Mouse (Mus musculus): ENCODE measurements at regions not wholly inside any gene's neighbourhood (a gene's known extent, or its start where the extent isn't known, plus 50 kb on each side); places are given as distances from the start of the nearest gene placed in this dataset.

DNA sequence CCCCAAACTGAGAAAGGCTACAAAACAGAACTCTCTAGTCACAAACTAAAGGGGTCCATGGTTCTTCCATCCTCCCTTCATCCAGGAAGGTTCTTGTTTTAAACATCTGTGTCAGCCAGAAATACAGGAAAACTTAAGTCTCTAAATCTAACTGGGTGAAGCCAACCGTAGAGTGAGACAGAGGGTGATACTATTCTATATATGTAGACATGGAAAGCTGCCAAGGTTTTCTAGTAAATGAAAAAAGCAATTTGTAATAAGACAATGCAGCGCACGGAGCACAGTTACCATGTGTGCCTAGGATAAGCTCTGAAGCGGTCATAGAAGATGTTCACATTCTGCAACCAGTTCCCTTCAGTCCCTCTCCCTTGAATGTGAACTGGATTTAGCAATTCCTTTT, 55.4 kb downstream of the Ppp1r3c start:
- no peaks in the 10 kb centered on the region for H3K36me3 ChIP-seq
- WGBS, result 84% methylated on average over 4 of the region's 4 CpGs
- H3K9me3 ChIP-seq, result no peaks in the 10 kb centered on the region
- peaks cover 23% of the 10 kb centered on the region for H3K4me1 ChIP-seq
- ATAC-seq (ENCODE audit: low FRiP score, low read depth), result no peak
- no peak overlapping the region for H3K4me2 ChIP-seq (replicated peaks)
- no peak overlapping the region for H3K9ac ChIP-seq
- no peaks in the 10 kb centered on the region for H3K27me3 ChIP-seq (replicated peaks)
- H3K4me3 ChIP-seq, result no peak overlapping the region
- H3K27ac ChIP-seq, result no peak overlapping the region

GRCm38 (mm10) chr19:36680322-36680721, 56.1 kb downstream of the Ppp1r3c start:
- Histone ChIP-seq H3K4me1 (peaks cover 23% of the 10 kb centered on the region), H3K4me3 (no peak overlapping the region), H3K9ac (no peak overlapping the region), H3K4me2 (replicated peaks) (no peak overlapping the region), H3K27ac (no peak overlapping the region), H3K27me3 (replicated peaks) (no peaks in the 10 kb centered on the region), H3K9me3 (no peaks in the 10 kb centered on the region), H3K36me3 (no peaks in the 10 kb centered on the region)
- WGBS, result 77% methylated on average over 2 of the region's 2 CpGs
- no peak for ATAC-seq (ENCODE audit: low FRiP score, low read depth)

- H3K4me1 ChIP-seq, result peaks cover 23% of the 10 kb centered on the region
- H3K27ac ChIP-seq, result no peak overlapping the region
- no peak overlapping the region for H3K4me3 ChIP-seq
- no peak overlapping the region for H3K9ac ChIP-seq
- no peak overlapping the region for H3K4me2 ChIP-seq (replicated peaks)
- peak; percentile 37; the same call in 1 of the 2 replicates for ATAC-seq (ENCODE audit: low FRiP score, low read depth)
- no peaks in the 10 kb centered on the region for H3K9me3 ChIP-seq
- 16% methylated on average over 4 of the region's 4 CpGs for WGBS
- H3K27me3 ChIP-seq (replicated peaks), result no peaks in the 10 kb centered on the region
- H3K36me3 ChIP-seq, result no peaks in the 10 kb centered on the region
These were observed 57.2 kb downstream of the Ppp1r3c start for GRCm38 (mm10) chr19:36679028-36679820.

GRCm38 (mm10) chr19:36678382-36679027, 57.9 kb downstream of the Ppp1r3c start:
- no peak overlapping the region for H3K4me3 ChIP-seq
- peaks cover 23% of the 10 kb centered on the region for H3K4me1 ChIP-seq
- no peaks in the 10 kb centered on the region for H3K9me3 ChIP-seq
- no peaks in the 10 kb centered on the region for H3K36me3 ChIP-seq
- no peak overlapping the region for H3K9ac ChIP-seq
- no peak overlapping the region for H3K4me2 ChIP-seq (replicated peaks)
- peak; percentile 31; the same call in 1 of the 2 replicates for ATAC-seq (ENCODE audit: low FRiP score, low read depth)
- H3K27ac ChIP-seq, result no peak overlapping the region
- H3K27me3 ChIP-seq (replicated peaks), result no peaks in the 10 kb centered on the region
- WGBS, result 69% methylated on average over 7 of the region's 7 CpGs

DNA sequence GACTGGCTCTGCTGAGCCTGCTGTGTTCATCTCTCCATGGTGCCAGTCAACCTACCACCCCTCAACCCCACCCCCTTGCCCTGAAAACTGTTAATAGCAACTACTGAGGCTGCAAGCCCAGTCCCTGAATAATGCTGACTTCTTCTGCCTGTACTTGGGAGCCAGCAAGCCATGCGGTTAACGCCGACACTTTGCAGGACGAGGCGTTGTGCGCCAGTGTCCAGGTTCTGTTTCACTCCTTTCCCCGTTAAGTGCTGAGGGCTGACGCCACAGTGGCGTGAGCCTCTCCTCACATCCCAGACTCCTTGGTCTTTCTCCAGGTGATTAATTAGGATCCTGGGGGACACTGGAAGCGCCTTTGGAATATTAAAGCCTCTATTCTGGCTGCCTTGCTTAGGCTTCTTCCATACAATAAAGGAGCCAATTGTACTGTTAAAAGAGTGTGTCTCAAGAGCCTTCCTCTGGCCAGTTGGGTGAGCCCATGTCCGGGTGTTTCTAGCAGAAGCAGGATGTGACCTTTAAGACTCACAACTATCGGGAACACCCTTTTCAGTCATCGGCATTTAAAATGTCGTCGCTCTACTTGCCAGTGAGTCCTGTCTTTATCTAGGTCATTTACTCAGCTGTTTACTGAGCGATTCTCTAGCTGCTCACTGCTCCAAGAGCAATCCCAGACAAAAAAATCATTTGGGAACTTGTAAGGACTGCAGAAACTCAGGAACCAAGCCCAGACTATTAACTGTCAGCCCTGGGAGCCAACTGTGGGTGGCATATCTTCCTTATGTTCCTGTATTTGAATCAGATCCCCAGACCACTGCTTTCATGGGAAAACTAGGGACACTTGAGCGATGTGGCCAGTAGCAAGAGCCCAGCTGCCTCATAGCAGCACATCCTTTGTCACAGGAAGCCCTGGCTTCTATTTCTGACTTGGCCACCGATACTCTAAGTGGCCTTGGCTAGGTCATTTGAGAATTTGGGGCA, 59.1 kb downstream of the Ppp1r3c start:
- WGBS, result 75% methylated on average over 18 of the region's 18 CpGs
- Histone ChIP-seq H3K4me3 (no peak overlapping the region), H3K4me2 (replicated peaks) (no peak overlapping the region), H3K9me3 (no peaks in the 10 kb centered on the region), H3K36me3 (no peaks in the 10 kb centered on the region), H3K27ac (no peak overlapping the region), H3K27me3 (replicated peaks) (no peaks in the 10 kb centered on the region), H3K4me1 (peaks cover 23% of the 10 kb centered on the region), H3K9ac (no peak overlapping the region)
- ATAC-seq (ENCODE audit: low FRiP score, low read depth), result no peak

DNA sequence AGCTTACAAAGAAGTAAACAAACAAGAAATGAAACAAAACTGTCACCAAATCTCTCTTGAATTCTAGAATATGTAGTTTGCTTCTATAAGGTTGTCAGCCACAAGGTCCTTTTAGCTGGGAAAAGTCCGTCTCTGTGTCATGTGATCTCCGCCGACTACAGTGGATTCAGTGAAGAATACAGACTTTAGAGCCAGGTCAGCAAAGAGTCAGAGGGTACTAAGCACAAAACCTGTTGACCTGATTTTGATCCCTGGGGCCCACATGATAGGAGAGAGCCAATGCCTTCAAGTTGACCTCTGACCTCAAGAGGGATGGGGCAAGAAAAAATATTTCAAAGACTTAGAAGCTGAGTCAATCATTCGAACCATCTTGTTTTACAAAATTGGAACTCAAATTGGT, 61.5 kb downstream of the Ppp1r3c start:
- ATAC-seq (ENCODE audit: low FRiP score, low read depth), result no peak
- Histone ChIP-seq H3K27ac (no peak overlapping the region), H3K4me1 (peaks cover 23% of the 10 kb centered on the region), H3K27me3 (replicated peaks) (no peaks in the 10 kb centered on the region), H3K36me3 (no peaks in the 10 kb centered on the region), H3K4me3 (no peak overlapping the region), H3K9me3 (no peaks in the 10 kb centered on the region), H3K4me2 (replicated peaks) (no peak overlapping the region), H3K9ac (no peak overlapping the region)
- 86% methylated on average over 4 of the region's 4 CpGs for WGBS

GRCm38 (mm10) chr19:36670813-36671212, 65.6 kb downstream of the Ppp1r3c start:
- no peak overlapping the region for H3K4me3 ChIP-seq
- no peak overlapping the region for H3K4me2 ChIP-seq (replicated peaks)
- H3K9ac ChIP-seq, result no peak overlapping the region
- H3K36me3 ChIP-seq, result no peaks in the 10 kb centered on the region
- no peak overlapping the region for H3K27ac ChIP-seq
- WGBS, result 51% methylated on average over 7 of the region's 7 CpGs
- no peaks in the 10 kb centered on the region for H3K27me3 ChIP-seq (replicated peaks)
- H3K9me3 ChIP-seq, result no peaks in the 10 kb centered on the region
- no peaks in the 10 kb centered on the region; the same call in 1 of the 2 replicates for H3K4me1 ChIP-seq
- no peak for ATAC-seq (ENCODE audit: low FRiP score, low read depth)
